In genomic region chr8:84816117-84816516, GRCm38 (mm10) we compare ENCODE assay signal across 17 mouse cellular contexts. TPM values are rescaled to one million over a fixed set of nuclear protein-coding genes. Genes with fewer than 3 reads are reported as not detected.
DNase-seq lines count a peak whose midpoint lies in the region; ATAC-seq lines count a peak whose summit lies in the region.
"Had no signal": no experiment of that assay in that cellular context is flagged by ENCODE, and none has a peak within 500 bp of the region (broad histone marks: within the 10 kb centered on the region; RNA-seq: fewer than 3 reads in every experiment).

No protein-coding gene starts in this region.

- H3K4me2 ChIP-seq in forebrain, embryonic 13.5 days: no peak overlapping the region
- no peak overlapping the region for H3K4me2 ChIP-seq in heart, embryonic 12.5 days
- H3K4me2 ChIP-seq: embryonic facial prominence, embryonic 12.5 days; hindbrain, embryonic 15.5 days; kidney, embryonic 15.5 days; limb, embryonic 12.5 days; liver, embryonic 15.5 days; lung, embryonic 14.5 days had no signal

- H3K9me3 ChIP-seq in forebrain, embryonic 13.5 days (replicated peaks): no peaks in the 10 kb centered on the region
- H3K9me3 ChIP-seq in forebrain, embryonic 10.5 days: no peaks in the 10 kb centered on the region
- H3K9me3 ChIP-seq in heart, embryonic 12.5 days (replicated peaks): no peaks in the 10 kb centered on the region
- no peaks in the 10 kb centered on the region for H3K9me3 ChIP-seq in embryonic facial prominence, embryonic 10.5 days
- H3K9me3 ChIP-seq: embryonic facial prominence, embryonic 12.5 days; heart, embryonic 10.5 days; hindbrain, embryonic 15.5 days; kidney, embryonic 15.5 days; limb, embryonic 12.5 days; liver, embryonic 15.5 days had no signal

- WGBS in forebrain, embryonic 13.5 days: 74% methylated on average over 17 of the region's 17 CpGs
- 74% methylated on average over 17 of the region's 17 CpGs for WGBS in forebrain, embryonic 10.5 days
- WGBS in heart, embryonic 12.5 days: 70% methylated on average over 17 of the region's 17 CpGs
- WGBS in embryonic facial prominence, embryonic 10.5 days: 80% methylated on average over 17 of the region's 17 CpGs

- ATAC-seq in forebrain, embryonic 13.5 days: no peak
- ATAC-seq in heart, embryonic 12.5 days (ENCODE audit: insufficient number of reproducible peaks, low FRiP score): no peak

- H3K27me3 ChIP-seq in forebrain, embryonic 13.5 days: no peaks in the 10 kb centered on the region
- H3K27me3 ChIP-seq in forebrain, embryonic 10.5 days (ENCODE audit: poor library complexity, severe bottlenecking): peaks cover 62% of the 10 kb centered on the region
- peaks cover 28% of the 10 kb centered on the region for H3K27me3 ChIP-seq in heart, embryonic 12.5 days (replicated peaks)
- peaks cover 66% of the 10 kb centered on the region for H3K27me3 ChIP-seq in embryonic facial prominence, embryonic 10.5 days (replicated peaks; ENCODE audit: low read depth, poor library complexity, severe bottlenecking)
- H3K27me3 ChIP-seq: hindbrain, embryonic 15.5 days had no signal

- peaks cover 43% of the 10 kb centered on the region for H3K4me1 ChIP-seq in forebrain, embryonic 13.5 days
- peaks cover 39% of the 10 kb centered on the region for H3K4me1 ChIP-seq in forebrain, embryonic 10.5 days
- H3K4me1 ChIP-seq in heart, embryonic 12.5 days (replicated peaks): peaks cover 20% of the 10 kb centered on the region
- peaks cover 15% of the 10 kb centered on the region for H3K4me1 ChIP-seq in embryonic facial prominence, embryonic 10.5 days

- H3K4me3 ChIP-seq in forebrain, embryonic 13.5 days: no peak overlapping the region
- H3K4me3 ChIP-seq in forebrain, embryonic 10.5 days: no peak overlapping the region
- H3K4me3 ChIP-seq in heart, embryonic 12.5 days: no peak overlapping the region
- no peak overlapping the region for H3K4me3 ChIP-seq in embryonic facial prominence, embryonic 10.5 days
- H3K4me3 ChIP-seq: embryonic facial prominence, embryonic 12.5 days; hindbrain, embryonic 15.5 days; kidney, embryonic 15.5 days; layer of hippocampus, adult 2 months; left cerebral cortex, adult 2 months; limb, embryonic 12.5 days; liver, embryonic 15.5 days had no signal

- 0 out of 2 replicates have a peak overlapping the region, but pooled peaks have one; percentile 97 for H3K27ac ChIP-seq in forebrain, embryonic 13.5 days
- H3K27ac ChIP-seq in forebrain, embryonic 10.5 days: no peak overlapping the region
- H3K27ac ChIP-seq in heart, embryonic 12.5 days (ENCODE audit: poor library complexity, severe bottlenecking): no peak overlapping the region
- H3K27ac ChIP-seq in embryonic facial prominence, embryonic 10.5 days (replicated peaks): no peak overlapping the region
- H3K27ac ChIP-seq: embryonic facial prominence, embryonic 12.5 days; heart, embryonic 10.5 days; kidney, embryonic 15.5 days; limb, embryonic 12.5 days; liver, embryonic 15.5 days; stomach, postnatal 0 days had no signal

- H3K36me3 ChIP-seq in forebrain, embryonic 13.5 days (ENCODE audit: poor library complexity, severe bottlenecking): no peaks in the 10 kb centered on the region
- no peaks in the 10 kb centered on the region for H3K36me3 ChIP-seq in forebrain, embryonic 10.5 days (replicated peaks)
- H3K36me3 ChIP-seq in heart, embryonic 12.5 days: no peaks in the 10 kb centered on the region
- H3K36me3 ChIP-seq in embryonic facial prominence, embryonic 10.5 days (replicated peaks): no peaks in the 10 kb centered on the region
- H3K36me3 ChIP-seq: embryonic facial prominence, embryonic 12.5 days; heart, embryonic 10.5 days; hindbrain, embryonic 15.5 days; kidney, embryonic 15.5 days; limb, embryonic 12.5 days; liver, embryonic 15.5 days had no signal

- H3K9ac ChIP-seq in forebrain, embryonic 13.5 days: no peak overlapping the region
- H3K9ac ChIP-seq in heart, embryonic 12.5 days: no peak overlapping the region
- H3K9ac ChIP-seq: embryonic facial prominence, embryonic 12.5 days; hindbrain, embryonic 15.5 days; kidney, embryonic 15.5 days; limb, embryonic 12.5 days; liver, embryonic 15.5 days; lung, embryonic 14.5 days had no signal

- no peak for DNase-seq in forebrain, embryonic 10.5 days (ENCODE audit: extremely low spot score, low spot score)
- DNase-seq in heart, adult 11 months: peak; percentile 95
- DNase-seq in thymus, postnatal 4 days: peak; percentile 14
- no peak for DNase-seq in thymus, postnatal 10 days (ENCODE audit: low spot score in 2 of 2)
- no peak for DNase-seq in embryonic facial prominence, embryonic 10.5 days (ENCODE audit: low spot score)

RNA-seq across cellular contexts. Expression of gene Dand5, which starts 6.5 kb away (rescaled TPM):
- polyA plus RNA-seq in forebrain, embryonic 13.5 days (2015; fragmentation: Nextera tagmentation; extraction: Ambion mirVana): 7.3 and 8.2 TPM in 2 replicates
- 2.9 and 3.5 TPM in 2 replicates for polyA plus RNA-seq in forebrain, embryonic 10.5 days (2016; fragmentation: Nextera tagmentation; extraction: Ambion mirVana)
- 4.6 and 6.2 TPM in 2 replicates for polyA plus RNA-seq in heart, embryonic 12.5 days (2016; fragmentation: Nextera tagmentation; extraction: Ambion mirVana)
- polyA plus RNA-seq in embryonic facial prominence, embryonic 10.5 days (2016; fragmentation: Nextera tagmentation; extraction: Ambion mirVana): 2.8 and 3.0 TPM in 2 replicates

RNA-seq across cellular contexts. Expression of gene Gadd45gip1, which starts 15.2 kb away (rescaled TPM):
- 42.6 and 47.0 TPM in 2 replicates for polyA plus RNA-seq in forebrain, embryonic 13.5 days (2015; fragmentation: Nextera tagmentation; extraction: Ambion mirVana)
- 49.1 and 49.6 TPM in 2 replicates for polyA plus RNA-seq in forebrain, embryonic 10.5 days (2016; fragmentation: Nextera tagmentation; extraction: Ambion mirVana)
- polyA plus RNA-seq in heart, embryonic 12.5 days (2016; fragmentation: Nextera tagmentation; extraction: Ambion mirVana): 50.9 and 52.1 TPM in 2 replicates
- polyA plus RNA-seq in embryonic facial prominence, embryonic 10.5 days (2016; fragmentation: Nextera tagmentation; extraction: Ambion mirVana): 45.2 and 47.3 TPM in 2 replicates

RNA-seq across cellular contexts. Expression of gene Nfix, which starts 16.0 kb away (rescaled TPM):
- polyA plus RNA-seq in forebrain, embryonic 13.5 days (2015; fragmentation: Nextera tagmentation; extraction: Ambion mirVana): 127 and 145 TPM in 2 replicates
- 0.46 and 1.8 TPM in 2 replicates for polyA plus RNA-seq in forebrain, embryonic 10.5 days (2016; fragmentation: Nextera tagmentation; extraction: Ambion mirVana)
- 9.2 and 10.9 TPM in 2 replicates for polyA plus RNA-seq in heart, embryonic 12.5 days (2016; fragmentation: Nextera tagmentation; extraction: Ambion mirVana)
- polyA plus RNA-seq in embryonic facial prominence, embryonic 10.5 days (2016; fragmentation: Nextera tagmentation; extraction: Ambion mirVana): 0.29 and 0.77 TPM in 2 replicates

RNA-seq across cellular contexts. Expression of gene Rad23a, which starts 24.3 kb away (rescaled TPM):
- 93.9 and 114 TPM in 2 replicates for polyA plus RNA-seq in forebrain, embryonic 13.5 days (2015; fragmentation: Nextera tagmentation; extraction: Ambion mirVana)
- 130 and 137 TPM in 2 replicates for polyA plus RNA-seq in forebrain, embryonic 10.5 days (2016; fragmentation: Nextera tagmentation; extraction: Ambion mirVana)
- 129 and 131 TPM in 2 replicates for polyA plus RNA-seq in heart, embryonic 12.5 days (2016; fragmentation: Nextera tagmentation; extraction: Ambion mirVana)
- 112 and 122 TPM in 2 replicates for polyA plus RNA-seq in embryonic facial prominence, embryonic 10.5 days (2016; fragmentation: Nextera tagmentation; extraction: Ambion mirVana)

RNA-seq across cellular contexts. Expression of gene Calr, which starts 30.6 kb away (rescaled TPM):
- polyA plus RNA-seq in forebrain, embryonic 13.5 days (2015; fragmentation: Nextera tagmentation; extraction: Ambion mirVana): 549 and 569 TPM in 2 replicates
- polyA plus RNA-seq in forebrain, embryonic 10.5 days (2016; fragmentation: Nextera tagmentation; extraction: Ambion mirVana): 735 and 764 TPM in 2 replicates
- polyA plus RNA-seq in heart, embryonic 12.5 days (2016; fragmentation: Nextera tagmentation; extraction: Ambion mirVana): 747 and 767 TPM in 2 replicates
- polyA plus RNA-seq in embryonic facial prominence, embryonic 10.5 days (2016; fragmentation: Nextera tagmentation; extraction: Ambion mirVana): 758 and 801 TPM in 2 replicates

Comparison
In these comparisons a context has a peak if more than half of its experiments do, and no peak if none do; other contexts are left out.
1. DNase-seq: peak in heart, adult 11 months (single experiment) and thymus, postnatal 4 days (single experiment); none in forebrain, embryonic 10.5 days (single experiment), thymus, postnatal 10 days (0 of 2) and embryonic facial prominence, embryonic 10.5 days (single experiment).
2. RNA of gene Nfix, which starts 16.0 kb away (polyA plus RNA-seq): 127 to 145 TPM in forebrain, embryonic 13.5 days; 9.2 to 10.9 TPM in heart, embryonic 12.5 days, 0.46 to 1.8 TPM in forebrain, embryonic 10.5 days and 0.29 to 0.77 TPM in embryonic facial prominence, embryonic 10.5 days; every median in the first group is over 10 times any median in the second.